ENCODE assay signal across 7 mouse cellular contexts in genomic region chr1:172048241-172048734, GRCm38 (mm10). TPM values are rescaled to one million over a fixed set of nuclear protein-coding genes. Genes with fewer than 3 reads are reported as not detected.
A peak's percentile ranks its signal among the peaks of the same experiment; 100 is the strongest.
DNase-seq lines count a peak whose midpoint lies in the region; ATAC-seq and TF ChIP-seq lines count a peak whose summit lies in the region.

No protein-coding gene starts in this region.

- no peak for TF ChIP-seq CTCF in layer of hippocampus, adult 2 months (conservative IDR thresholded peaks at IDR 0.05)
- TF ChIP-seq CTCF in midbrain, postnatal 0 days (IDR thresholded peaks at IDR 0.05): no peak

- no peak overlapping the region for H3K9ac ChIP-seq in embryonic facial prominence, embryonic 15.5 days
- peak overlapping the region; percentile 11; the same call in 1 of the 2 replicates for H3K9ac ChIP-seq in intestine, embryonic 15.5 days
- 0 out of 2 replicates have a peak overlapping the region, but pooled peaks have one; percentile 24 for H3K9ac ChIP-seq in midbrain, postnatal 0 days (replicated peaks; ENCODE audit: low read length, poor library complexity, severe bottlenecking)

- peaks cover 17% of the 10 kb centered on the region; the same call in 1 of the 2 replicates for H3K4me1 ChIP-seq in embryonic facial prominence, embryonic 15.5 days
- H3K4me1 ChIP-seq in intestine, embryonic 15.5 days (replicated peaks): peaks cover 6% of the 10 kb centered on the region
- H3K4me1 ChIP-seq in midbrain, postnatal 0 days (ENCODE audit: insufficient read depth, low read length): no peaks in the 10 kb centered on the region

- H3K9me3 ChIP-seq in embryonic facial prominence, embryonic 15.5 days (replicated peaks): no peaks in the 10 kb centered on the region
- no peaks in the 10 kb centered on the region for H3K9me3 ChIP-seq in intestine, embryonic 15.5 days
- no peaks in the 10 kb centered on the region for H3K9me3 ChIP-seq in midbrain, postnatal 0 days (ENCODE audit: low read length)

- H3K27ac ChIP-seq in layer of hippocampus, adult 2 months: peak overlapping the region; percentile 32; the same call in 1 of the 2 replicates
- peak overlapping the region; percentile 51; the same call in 1 of the 2 replicates for H3K27ac ChIP-seq in embryonic facial prominence, embryonic 15.5 days (replicated peaks)
- no peak overlapping the region for H3K27ac ChIP-seq in intestine, embryonic 15.5 days
- peak overlapping the region; percentile 43 for H3K27ac ChIP-seq in midbrain, postnatal 0 days (ENCODE audit: low read depth, low read length)

- WGBS in embryonic facial prominence, embryonic 15.5 days: 32% methylated on average over 6 of the region's 6 CpGs
- 29% methylated on average over 6 of the region's 6 CpGs for WGBS in intestine, embryonic 15.5 days
- WGBS in midbrain, postnatal 0 days: 23% methylated on average over 6 of the region's 6 CpGs

- H3K27me3 ChIP-seq in embryonic facial prominence, embryonic 15.5 days: peaks cover 21% of the 10 kb centered on the region
- peaks cover 11% of the 10 kb centered on the region for H3K27me3 ChIP-seq in intestine, embryonic 15.5 days (replicated peaks)
- H3K27me3 ChIP-seq in midbrain, postnatal 0 days (ENCODE audit: insufficient read depth, low read length): no peaks in the 10 kb centered on the region

- H3K4me3 ChIP-seq in layer of hippocampus, adult 2 months: no peak overlapping the region
- H3K4me3 ChIP-seq in embryonic facial prominence, embryonic 15.5 days (replicated peaks): peak overlapping the region; percentile 10; the same call in 1 of the 2 replicates
- no peak overlapping the region for H3K4me3 ChIP-seq in intestine, embryonic 15.5 days (replicated peaks)
- H3K4me3 ChIP-seq in midbrain, postnatal 0 days (ENCODE audit: low read depth, low read length): no peak overlapping the region

- no peak for DNase-seq in layer of hippocampus, adult 2 months (ENCODE audit: low spot score in 2 of 2)
- DNase-seq in layer of hippocampus, postnatal 25 days (ENCODE audit: extremely low spot score in 1 of 2, low spot score in 1 of 2): no peak
- DNase-seq in midbrain, postnatal 0 days (ENCODE audit: low spot score): peak; percentile 72
- no peak for DNase-seq in urinary bladder, postnatal 10 days (ENCODE audit: low spot score)
- DNase-seq in thymus, postnatal 10 days (ENCODE audit: low spot score in 2 of 2): no peak

- peak overlapping the region; percentile 10; the same call in 1 of the 2 replicates for H3K4me2 ChIP-seq in embryonic facial prominence, embryonic 15.5 days (replicated peaks)
- peak overlapping the region; percentile 21 for H3K4me2 ChIP-seq in intestine, embryonic 15.5 days (replicated peaks)
- peak overlapping the region; percentile 22 for H3K4me2 ChIP-seq in midbrain, postnatal 0 days (ENCODE audit: low read depth, low read length, poor library complexity, severe bottlenecking)

- no peak for ATAC-seq in embryonic facial prominence, embryonic 15.5 days (ENCODE audit: insufficient number of reproducible peaks, low FRiP score, low TSS enrichment, low read depth)
- peak; percentile 34; the same call in 1 of the 2 replicates for ATAC-seq in intestine, embryonic 15.5 days
- peak; percentile 68 for ATAC-seq in midbrain, postnatal 0 days (ENCODE audit: low FRiP score)

- no peaks in the 10 kb centered on the region for H3K36me3 ChIP-seq in embryonic facial prominence, embryonic 15.5 days
- no peaks in the 10 kb centered on the region for H3K36me3 ChIP-seq in intestine, embryonic 15.5 days
- H3K36me3 ChIP-seq in midbrain, postnatal 0 days (ENCODE audit: insufficient read depth, low read length): no peaks in the 10 kb centered on the region

RNA-seq across cellular contexts. Expression of gene Nhlh1, which starts 9.1 kb away (rescaled TPM):
- 1 to 10 TPM in 1 of 2 experiments, under 1 TPM in 1; 0.79 to 1.2 TPM for total RNA-seq in layer of hippocampus, adult 2 months (2021)
- 1 to 10 TPM; 1.3 to 1.6 TPM for total RNA-seq in layer of hippocampus, postnatal 25 days (2021)
- polyA plus RNA-seq in embryonic facial prominence, embryonic 15.5 days (2015; fragmentation: Nextera tagmentation; extraction: Ambion mirVana): 2.1 and 2.7 TPM in 2 replicates
- polyA plus RNA-seq in intestine, embryonic 15.5 days (2015; fragmentation: Nextera tagmentation; extraction: Ambion mirVana): 0.06 and 0.09 TPM in 2 replicates
- total RNA-seq in midbrain, postnatal 0 days (2014; rRNA removed): 0.38 and 3.6 TPM in 2 replicates
- polyA plus RNA-seq in midbrain, postnatal 0 days (2015; fragmentation: Nextera tagmentation; extraction: Ambion mirVana): 0.12 TPM in 1 of 2 replicates, not detected in the other

RNA-seq across cellular contexts. Expression of gene Vangl2, which starts 20.0 kb away (rescaled TPM):
- total RNA-seq in layer of hippocampus, adult 2 months (2021): 10 to 100 TPM; 15.0 to 18.2 TPM
- 10 to 100 TPM; 15.9 to 18.3 TPM for total RNA-seq in layer of hippocampus, postnatal 25 days (2021)
- 20.1 and 22.7 TPM in 2 replicates for polyA plus RNA-seq in embryonic facial prominence, embryonic 15.5 days (2015; fragmentation: Nextera tagmentation; extraction: Ambion mirVana)
- 8.9 and 10.1 TPM in 2 replicates for polyA plus RNA-seq in intestine, embryonic 15.5 days (2015; fragmentation: Nextera tagmentation; extraction: Ambion mirVana)
- 85.8 and 115 TPM in 2 replicates for total RNA-seq in midbrain, postnatal 0 days (2014; rRNA removed)
- polyA plus RNA-seq in midbrain, postnatal 0 days (2015; fragmentation: Nextera tagmentation; extraction: Ambion mirVana): 43.1 and 44.2 TPM in 2 replicates

RNA-seq across cellular contexts. Expression of gene Copa, which starts 34.0 kb away (rescaled TPM):
- 100 to 1,000 TPM; 146 to 147 TPM for total RNA-seq in layer of hippocampus, adult 2 months (2021)
- 100 to 1,000 TPM; 148 to 149 TPM for total RNA-seq in layer of hippocampus, postnatal 25 days (2021)
- polyA plus RNA-seq in embryonic facial prominence, embryonic 15.5 days (2015; fragmentation: Nextera tagmentation; extraction: Ambion mirVana): 231 and 235 TPM in 2 replicates
- 201 and 203 TPM in 2 replicates for polyA plus RNA-seq in intestine, embryonic 15.5 days (2015; fragmentation: Nextera tagmentation; extraction: Ambion mirVana)
- 207 and 225 TPM in 2 replicates for total RNA-seq in midbrain, postnatal 0 days (2014; rRNA removed)
- 149 and 155 TPM in 2 replicates for polyA plus RNA-seq in midbrain, postnatal 0 days (2015; fragmentation: Nextera tagmentation; extraction: Ambion mirVana)

RNA-seq across cellular contexts. Expression of gene Ncstn, which starts 34.3 kb away (rescaled TPM):
- 10 to 100 TPM; 58.1 to 63.3 TPM for total RNA-seq in layer of hippocampus, adult 2 months (2021)
- total RNA-seq in layer of hippocampus, postnatal 25 days (2021): 10 to 100 TPM; 59.5 to 63.2 TPM
- polyA plus RNA-seq in embryonic facial prominence, embryonic 15.5 days (2015; fragmentation: Nextera tagmentation; extraction: Ambion mirVana): 117 and 121 TPM in 2 replicates
- 135 and 136 TPM in 2 replicates for polyA plus RNA-seq in intestine, embryonic 15.5 days (2015; fragmentation: Nextera tagmentation; extraction: Ambion mirVana)
- total RNA-seq in midbrain, postnatal 0 days (2014; rRNA removed): 70.3 and 78.7 TPM in 2 replicates
- 93.3 and 93.7 TPM in 2 replicates for polyA plus RNA-seq in midbrain, postnatal 0 days (2015; fragmentation: Nextera tagmentation; extraction: Ambion mirVana)
